Mouse (Mus musculus): ENCODE results near the gene Creb3l4.
"Not testable (repeated sequence)": the region's sequence is repeated elsewhere in the genome, so short reads cannot be mapped to it uniquely, and the experiment has no call there.

Creb3l4 gene

GRCm38 (mm10) chr3:90265932-90266741 lies 22.8 kb upstream of the Creb3l4 start:
- in situ Hi-C loops (cut with MboI; ENCODE audit: unreplicated experiment in 2 of 2), result no loop called here

- in situ Hi-C loops (cut with MboI; ENCODE audit: unreplicated experiment in 2 of 2), result no loop called here
These were observed 22.0 kb upstream of the Creb3l4 start, which contains the start of gene Dennd4b for GRCm38 (mm10) chr3:90265034-90265931. Dennd4b (plus strand) TSS chr3:90265185.

- in situ Hi-C loops (cut with MboI; ENCODE audit: unreplicated experiment in 2 of 2), result no loop called here
These were observed 21.3 kb upstream of the Creb3l4 start for GRCm38 (mm10) chr3:90264687-90265033.

GRCm38 (mm10) chr3:90263121-90263771 lies 19.9 kb upstream of the Creb3l4 start:
- in situ Hi-C loops (cut with MboI; ENCODE audit: unreplicated experiment in 2 of 2), result no loop called here

- in situ Hi-C loops (cut with MboI; ENCODE audit: unreplicated experiment in 2 of 2), result no loop called here
These were observed 15.2 kb upstream of the Creb3l4 start for GRCm38 (mm10) chr3:90258521-90258920.

- in situ Hi-C loops (cut with MboI; ENCODE audit: unreplicated experiment in 2 of 2), result no loop called here
These were observed 13.6 kb upstream of the Creb3l4 start for GRCm38 (mm10) chr3:90256731-90257530.

- in situ Hi-C loops (cut with MboI; ENCODE audit: unreplicated experiment in 2 of 2), result no loop called here
These were observed 12.6 kb upstream of the Creb3l4 start for GRCm38 (mm10) chr3:90255784-90256353.

- in situ Hi-C loops (cut with MboI; ENCODE audit: unreplicated experiment in 2 of 2), result no loop called here
These were observed 11.9 kb upstream of the Creb3l4 start for GRCm38 (mm10) chr3:90255194-90255565.

GRCm38 (mm10) chr3:90254419-90255193 lies 11.3 kb upstream of the Creb3l4 start:
- in situ Hi-C loops (cut with MboI; ENCODE audit: unreplicated experiment in 2 of 2), result no loop called here

GRCm38 (mm10) chr3:90253653-90254418 lies 10.5 kb upstream of the Creb3l4 start, which contains the start of gene Crtc2:
Crtc2 (plus strand) TSS chr3:90254163.
- in situ Hi-C loops (cut with MboI; ENCODE audit: unreplicated experiment in 2 of 2), result no loop called here

- in situ Hi-C loops (cut with MboI; ENCODE audit: unreplicated experiment in 2 of 2), result not testable (repeated sequence)
These were observed 9.9 kb upstream of the Creb3l4 start for GRCm38 (mm10) chr3:90253174-90253573.

GRCm38 (mm10) chr3:90252659-90253058 lies 9.3 kb upstream of the Creb3l4 start:
- in situ Hi-C loops (cut with MboI; ENCODE audit: unreplicated experiment in 2 of 2), result not testable (repeated sequence)

GRCm38 (mm10) chr3:90251731-90252226 lies 8.5 kb upstream of the Creb3l4 start:
- in situ Hi-C loops (cut with MboI; ENCODE audit: unreplicated experiment in 2 of 2), result not testable (repeated sequence)

GRCm38 (mm10) chr3:90250791-90251190 lies 7.5 kb upstream of the Creb3l4 start:
- in situ Hi-C loops (cut with MboI; ENCODE audit: unreplicated experiment in 2 of 2), result no loop called here

- in situ Hi-C loops (cut with MboI; ENCODE audit: unreplicated experiment in 2 of 2), result no loop called here
These were observed 5.4 kb upstream of the Creb3l4 start for GRCm38 (mm10) chr3:90248746-90249100.

GRCm38 (mm10) chr3:90247960-90248745 lies 4.8 kb upstream of the Creb3l4 start, which contains the start of gene Slc39a1:
Slc39a1 (plus strand) TSS chr3:90248172.
- in situ Hi-C loops (cut with MboI; ENCODE audit: unreplicated experiment in 2 of 2), result no loop called here

- in situ Hi-C loops (cut with MboI; ENCODE audit: unreplicated experiment in 2 of 2), result no loop called here
These were observed 4.3 kb upstream of the Creb3l4 start for GRCm38 (mm10) chr3:90247630-90247959.

- in situ Hi-C loops (cut with MboI; ENCODE audit: unreplicated experiment in 2 of 2), result no loop called here
These were observed 2.1 kb upstream of the Creb3l4 start for GRCm38 (mm10) chr3:90245406-90245805.

Measured in v-Abl transformed pro-B cells (cell line).